Comparison of ENCODE assay signal across 23 mouse cellular contexts in the genomic region with DNA sequence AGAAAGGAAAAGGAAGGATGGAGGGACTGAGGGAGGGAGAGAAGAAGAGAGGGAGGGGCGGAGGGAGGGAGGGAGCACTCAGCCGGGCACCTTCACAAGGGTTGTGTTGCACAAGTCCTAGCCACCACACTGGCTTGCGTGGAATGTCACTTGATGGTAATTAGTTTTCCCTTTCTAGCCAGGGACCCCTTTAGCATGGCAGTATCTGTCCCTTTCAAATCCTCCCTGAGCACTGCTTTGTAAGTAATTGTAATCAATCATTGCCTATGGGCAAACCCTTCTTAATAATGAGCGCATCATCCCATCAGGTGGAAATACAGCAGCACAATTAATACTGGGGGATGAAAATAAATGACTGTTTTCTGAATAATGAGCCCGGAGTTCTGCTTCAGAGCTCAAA.
DNase-seq lines count a peak whose midpoint lies in the region; ATAC-seq lines count a peak whose summit lies in the region.
"Had no signal": no experiment of that assay in that cellular context is flagged by ENCODE, and none has a peak within 500 bp of the region (broad histone marks: within the 10 kb centered on the region; RNA-seq: fewer than 3 reads in every experiment).

No protein-coding gene starts in this region.

- no peaks in the 10 kb centered on the region for H3K36me3 ChIP-seq in forebrain, embryonic 11.5 days (ENCODE audit: control insufficient read depth, insufficient read depth, low read length)
- H3K36me3 ChIP-seq in forebrain, embryonic 10.5 days (replicated peaks), result no peaks in the 10 kb centered on the region
- H3K36me3 ChIP-seq in neural tube, embryonic 12.5 days, result no peaks in the 10 kb centered on the region
- no peaks in the 10 kb centered on the region for H3K36me3 ChIP-seq in midbrain, embryonic 13.5 days
- no peaks in the 10 kb centered on the region for H3K36me3 ChIP-seq in heart, embryonic 10.5 days
- H3K36me3 ChIP-seq: embryonic facial prominence, embryonic 10.5 days; intestine, embryonic 15.5 days; limb, embryonic 10.5 days; liver, embryonic 12.5 days; lung, embryonic 15.5 days had no signal

- H3K4me3 ChIP-seq in forebrain, embryonic 11.5 days (ENCODE audit: low read depth, low read length), result no peak overlapping the region
- H3K4me3 ChIP-seq in forebrain, embryonic 10.5 days, result no peak overlapping the region
- no peak overlapping the region for H3K4me3 ChIP-seq in neural tube, embryonic 12.5 days
- no peak overlapping the region for H3K4me3 ChIP-seq in midbrain, embryonic 13.5 days (replicated peaks)
- H3K4me3 ChIP-seq in heart, embryonic 10.5 days, result no peak overlapping the region
- H3K4me3 ChIP-seq: embryonic facial prominence, embryonic 10.5 days; erythroblast, embryonic 14.5 days; intestine, embryonic 15.5 days; limb, embryonic 10.5 days; liver, embryonic 12.5 days; lung, embryonic 15.5 days had no signal

- no peaks in the 10 kb centered on the region for H3K27me3 ChIP-seq in forebrain, embryonic 11.5 days (ENCODE audit: control insufficient read depth, insufficient read depth, low read length)
- H3K27me3 ChIP-seq in forebrain, embryonic 10.5 days (ENCODE audit: poor library complexity, severe bottlenecking), result no peaks in the 10 kb centered on the region
- no peaks in the 10 kb centered on the region for H3K27me3 ChIP-seq in neural tube, embryonic 12.5 days (replicated peaks)
- no peaks in the 10 kb centered on the region for H3K27me3 ChIP-seq in midbrain, embryonic 13.5 days
- H3K27me3 ChIP-seq in heart, embryonic 10.5 days (ENCODE audit: insufficient read depth, poor library complexity, severe bottlenecking), result no peaks in the 10 kb centered on the region
- H3K27me3 ChIP-seq: CH12.LX; intestine, embryonic 15.5 days; liver, embryonic 12.5 days; lung, embryonic 15.5 days; megakaryocyte, embryonic 14.5 days had no signal

- no peak overlapping the region for H3K9ac ChIP-seq in forebrain, embryonic 11.5 days (ENCODE audit: low read length)
- no peak overlapping the region for H3K9ac ChIP-seq in neural tube, embryonic 12.5 days
- H3K9ac ChIP-seq in midbrain, embryonic 13.5 days (replicated peaks), result no peak overlapping the region
- H3K9ac ChIP-seq: intestine, embryonic 15.5 days; liver, embryonic 12.5 days; lung, embryonic 15.5 days had no signal

- peak; percentile 63 for DNase-seq in forebrain, embryonic 11.5 days (ENCODE audit: low spot score)
- DNase-seq in forebrain, embryonic 10.5 days (ENCODE audit: extremely low spot score, low spot score), result no peak
- DNase-seq in neural tube, embryonic 10.5 days (ENCODE audit: extremely low spot score, low spot score), result no peak
- peak; percentile 47 for DNase-seq in retina, postnatal 1 day
- no peak for DNase-seq in spleen, postnatal 10 days (ENCODE audit: low spot score in 2 of 2)
- no peak for DNase-seq in heart, embryonic 10.5 days (ENCODE audit: low spot score)
- DNase-seq: adrenal gland, postnatal 25 days; cerebellum, postnatal 14 days; heart, postnatal 14 days; layer of hippocampus, postnatal 36 days; right cerebral cortex, adult 18-20 months; thymus, postnatal 4 days had no signal

- H3K27ac ChIP-seq in forebrain, embryonic 11.5 days (ENCODE audit: low read depth, low read length), result no peak overlapping the region
- H3K27ac ChIP-seq in forebrain, embryonic 10.5 days, result no peak overlapping the region
- H3K27ac ChIP-seq in neural tube, embryonic 12.5 days, result no peak overlapping the region
- no peak overlapping the region for H3K27ac ChIP-seq in midbrain, embryonic 13.5 days
- no peak overlapping the region for H3K27ac ChIP-seq in heart, embryonic 10.5 days
- H3K27ac ChIP-seq: embryonic facial prominence, embryonic 10.5 days; intestine, embryonic 15.5 days; limb, embryonic 10.5 days; liver, embryonic 12.5 days; lung, embryonic 15.5 days; stomach, postnatal 0 days had no signal

- H3K9me3 ChIP-seq in forebrain, embryonic 11.5 days (ENCODE audit: control insufficient read depth, low read length), result no peaks in the 10 kb centered on the region
- H3K9me3 ChIP-seq in forebrain, embryonic 10.5 days, result no peaks in the 10 kb centered on the region
- no peaks in the 10 kb centered on the region for H3K9me3 ChIP-seq in neural tube, embryonic 12.5 days
- H3K9me3 ChIP-seq in midbrain, embryonic 13.5 days, result no peaks in the 10 kb centered on the region
- no peaks in the 10 kb centered on the region for H3K9me3 ChIP-seq in heart, embryonic 10.5 days
- H3K9me3 ChIP-seq: embryonic facial prominence, embryonic 10.5 days; intestine, embryonic 15.5 days; limb, embryonic 10.5 days; liver, embryonic 12.5 days; lung, embryonic 15.5 days had no signal

- no peak overlapping the region for H3K4me2 ChIP-seq in forebrain, embryonic 11.5 days (ENCODE audit: low read depth, low read length, severe bottlenecking)
- H3K4me2 ChIP-seq in neural tube, embryonic 12.5 days (replicated peaks), result no peak overlapping the region; the same call in 1 of the 2 replicates
- H3K4me2 ChIP-seq in midbrain, embryonic 13.5 days (replicated peaks), result peak overlapping the region; percentile 33
- H3K4me2 ChIP-seq: intestine, embryonic 15.5 days; liver, embryonic 12.5 days; lung, embryonic 15.5 days had no signal

- H3K4me1 ChIP-seq in forebrain, embryonic 11.5 days (replicated peaks; ENCODE audit: control insufficient read depth, insufficient read depth, low read length), result peaks cover 3% of the 10 kb centered on the region; the same call in 1 of the 2 replicates
- H3K4me1 ChIP-seq in forebrain, embryonic 10.5 days, result peaks cover 18% of the 10 kb centered on the region
- peaks cover 6% of the 10 kb centered on the region; the same call in 1 of the 2 replicates for H3K4me1 ChIP-seq in neural tube, embryonic 12.5 days
- peaks cover 15% of the 10 kb centered on the region for H3K4me1 ChIP-seq in midbrain, embryonic 13.5 days (replicated peaks)
- no peaks in the 10 kb centered on the region for H3K4me1 ChIP-seq in heart, embryonic 10.5 days
- H3K4me1 ChIP-seq: limb, embryonic 10.5 days; liver, embryonic 12.5 days; lung, embryonic 15.5 days; megakaryocyte, embryonic 14.5 days had no signal

- ATAC-seq in forebrain, embryonic 11.5 days (replicated peaks; ENCODE audit: low FRiP score), result peak; percentile 66
- peak; percentile 85 for ATAC-seq in neural tube, embryonic 12.5 days (ENCODE audit: low FRiP score, low read depth)
- peak; percentile 49 for ATAC-seq in midbrain, embryonic 13.5 days
- ATAC-seq: intestine, embryonic 15.5 days; liver, embryonic 12.5 days had no signal

- WGBS in forebrain, embryonic 11.5 days, result 51% methylated on average over 5 of the region's 5 CpGs
- 69% methylated on average over 5 of the region's 5 CpGs for WGBS in forebrain, embryonic 10.5 days
- WGBS in neural tube, embryonic 12.5 days, result 53% methylated on average over 5 of the region's 5 CpGs
- WGBS in midbrain, embryonic 13.5 days, result 53% methylated on average over 5 of the region's 5 CpGs
- 76% methylated on average over 5 of the region's 5 CpGs for WGBS in heart, embryonic 10.5 days

Comparison
In these comparisons a context has a peak if more than half of its experiments do, and no peak if none do; other contexts are left out.
1. DNase-seq: peak in forebrain, embryonic 11.5 days (single experiment) and retina, postnatal 1 day (single experiment); none in forebrain, embryonic 10.5 days (single experiment), neural tube, embryonic 10.5 days (single experiment), spleen, postnatal 10 days (0 of 2) and heart, embryonic 10.5 days (single experiment).
2. Peak in every context shown above with its lines, with median percentiles within 50 percentile points of each other: ATAC-seq.